Mouse (Mus musculus) heart, postnatal 14 days (tissue): ENCODE measurements around the gene Thap4. TPM values are rescaled to one million over a fixed set of nuclear protein-coding genes. Genes with fewer than 3 reads are reported as not detected.

Experiments used
- DNase-seq, 2 experiments: peaks; one replicate each; pipeline ENCODE4 v3.0.0; 2021 to 2022
- intact Hi-C: fragments of 180-260 bp; cut with DNase I; formaldehyde crosslinking; loops from one replicate; pipeline ENCODE4 v1.15.1; 2025
- total RNA-seq, 2 experiments: library from RNA; stranded (reverse); gene quantifications; 2 replicates each; pipeline ENCODE4 v1.2.3; 2021

The Thap4 gene
- total RNA-seq, 2 experiments from 2014 or later = 60.5 to 73.5 TPM

- DNase-seq = no peak
- intact Hi-C loops = loop anchor here (5.0 kb wide), 1 partner anchor 51 kb away; the partner anchor contains the start of genes Dtymk and Ing5
These were observed 3.4 kb downstream of the Thap4 start, which contains the start of gene Atg4b for GRCm38 (mm10) chr1:93751290-93751689. Atg4b (plus strand) TSS chr1:93751500.

- DNase-seq = no peak
- intact Hi-C loops = no loop called here
These were observed 6.1 kb downstream of the Thap4 start for GRCm38 (mm10) chr1:93748539-93748938.

- intact Hi-C loops = no loop called here
- DNase-seq = no peak
These were observed 8.5 kb downstream of the Thap4 start for GRCm38 (mm10) chr1:93746179-93746578.

GRCm38 (mm10) chr1:93742910-93743309, 11.8 kb downstream of the Thap4 start:
- no peak for DNase-seq
- intact Hi-C loops = no loop called here

DNA sequence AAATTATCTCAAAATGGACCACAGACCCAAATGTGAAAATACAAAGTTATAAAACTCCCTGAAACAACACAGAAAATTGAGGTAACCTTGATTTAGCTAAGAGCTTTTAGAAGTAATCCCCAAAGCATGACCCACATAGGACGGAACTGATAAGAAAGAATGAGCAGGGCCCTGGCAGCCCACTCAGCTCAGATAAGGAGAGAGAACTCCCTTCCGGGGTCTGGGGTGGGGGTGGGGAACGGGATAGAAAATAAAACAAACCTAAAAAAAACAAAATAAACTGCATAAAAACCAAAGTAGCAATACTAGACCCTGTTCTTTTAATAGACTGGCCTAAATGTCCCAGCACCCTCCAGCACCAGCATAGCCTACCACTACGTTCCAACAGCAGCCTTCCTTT, 12.7 kb downstream of the Thap4 start:
- DNase-seq = no peak
- intact Hi-C loops = no loop called here

DNA sequence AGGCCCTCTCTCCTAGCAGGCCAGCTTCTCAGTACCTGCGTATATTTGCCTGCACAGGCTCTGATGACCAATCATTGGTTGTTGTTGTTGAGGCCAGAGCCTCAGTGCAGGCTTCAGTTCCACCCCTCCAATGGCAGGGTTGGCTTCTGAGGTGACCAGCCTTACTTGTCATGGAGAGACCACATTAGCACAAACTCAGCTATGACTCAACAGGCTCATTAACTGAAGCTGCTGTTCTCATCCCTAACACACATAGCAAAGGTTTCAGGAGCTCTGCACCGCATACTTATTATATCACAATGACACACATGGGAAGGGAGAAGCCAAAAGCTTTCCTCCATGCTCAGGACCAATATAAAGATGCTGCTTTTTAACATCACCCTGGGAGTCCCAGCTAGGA, 14.0 kb downstream of the Thap4 start:
- intact Hi-C loops = no loop called here
- no peak for DNase-seq

GRCm38 (mm10) chr1:93737711-93738110, 17.0 kb downstream of the Thap4 start:
- intact Hi-C loops = no loop called here
- DNase-seq = no peak

- intact Hi-C loops = no loop called here
- DNase-seq = no peak
These were observed 18.8 kb downstream of the Thap4 start for GRCm38 (mm10) chr1:93735859-93736258.

DNA sequence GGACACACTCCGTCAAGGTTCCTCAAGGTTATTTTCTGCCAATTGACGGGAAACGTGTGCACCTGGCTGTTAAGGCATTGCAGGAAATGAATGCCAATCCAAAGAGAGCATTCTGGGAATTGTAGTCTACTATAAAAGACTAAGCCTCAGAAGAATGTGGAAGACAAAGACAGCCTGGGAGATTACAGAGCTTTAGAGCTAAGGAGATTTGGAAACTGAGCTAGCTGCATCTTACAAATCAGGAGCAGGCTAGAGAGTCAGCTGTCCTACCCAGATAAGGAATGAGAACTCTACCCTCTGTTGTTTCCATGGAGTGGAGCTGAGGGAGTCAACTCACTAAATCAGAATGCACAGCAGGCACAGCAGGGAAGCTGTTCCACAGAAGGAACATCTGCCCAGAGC, 22.8 kb downstream of the Thap4 start:
- intact Hi-C loops = no loop called here

GRCm38 (mm10) chr1:93731103-93731502, 23.6 kb downstream of the Thap4 start:
- DNase-seq = no peak
- intact Hi-C loops = no loop called here

More for the DNA sequence above, 22.8 kb downstream of the Thap4 start:
- DNase-seq = no peak

DNA sequence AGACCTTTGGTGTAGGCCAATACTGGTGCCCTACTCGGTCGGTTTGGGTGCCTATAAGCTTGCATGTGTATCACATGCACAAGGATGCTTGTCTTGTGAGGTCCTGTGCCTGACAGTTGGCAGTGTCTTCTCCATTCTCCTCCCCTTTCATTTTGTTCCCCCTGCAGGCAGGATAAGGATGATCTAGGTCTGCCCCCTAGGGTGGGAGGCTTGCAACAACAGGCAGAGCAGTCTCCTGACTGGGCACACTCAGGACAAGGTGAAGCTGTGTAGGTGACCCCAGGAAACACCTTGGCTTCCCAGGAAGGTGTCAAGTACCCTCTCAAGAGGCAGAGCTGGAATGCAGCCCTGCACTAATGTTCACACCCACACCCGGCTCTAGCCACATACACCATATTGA, 27.7 kb downstream of the Thap4 start:
- intact Hi-C loops = loop anchor here (1.0 to 5.0 kb wide), 2 partner anchors 59 to 215 kb away; partner anchors contain the start of gene Farp2
- peak; percentile 66 to 81 for DNase-seq

GRCm38 (mm10) chr1:93726116-93726515, 28.5 kb downstream of the Thap4 start:
- DNase-seq = no peak
- intact Hi-C loops = loop anchor here (1.0 to 5.0 kb wide), 2 partner anchors 58 to 214 kb away; partner anchors contain the start of gene Farp2

GRCm38 (mm10) chr1:93725665-93726064, 29.0 kb downstream of the Thap4 start:
- DNase-seq = no peak
- intact Hi-C loops = loop anchor here (1.0 to 5.0 kb wide), 2 partner anchors 57 to 213 kb away; partner anchors contain the start of gene Farp2

- intact Hi-C loops = loop anchor here (5.0 kb wide), 1 partner anchor 212 kb away; the partner anchor contains the start of gene Farp2
- no peak for DNase-seq
These were observed 30.0 kb downstream of the Thap4 start for GRCm38 (mm10) chr1:93724623-93725022.

DNA sequence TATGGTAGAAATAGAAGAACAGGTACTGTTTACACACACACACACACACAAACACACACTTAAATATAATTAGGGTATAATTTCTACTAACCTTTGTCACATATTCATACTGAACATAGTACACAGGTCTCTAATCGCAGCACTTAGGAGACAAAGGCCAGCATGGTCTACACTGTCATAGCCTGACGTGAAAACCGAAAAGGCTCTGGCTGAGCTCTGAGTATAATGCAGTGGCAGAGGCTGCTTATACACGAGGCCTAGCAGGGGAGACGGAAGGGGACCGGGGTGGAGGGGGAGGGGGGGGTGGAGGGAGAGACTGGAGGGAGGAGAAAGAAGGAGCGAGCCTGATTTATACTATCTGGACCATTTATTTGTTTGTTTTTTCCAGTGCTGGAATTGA, 33.1 kb downstream of the Thap4 start:
- intact Hi-C loops = no loop called here
- no peak for DNase-seq

DNA sequence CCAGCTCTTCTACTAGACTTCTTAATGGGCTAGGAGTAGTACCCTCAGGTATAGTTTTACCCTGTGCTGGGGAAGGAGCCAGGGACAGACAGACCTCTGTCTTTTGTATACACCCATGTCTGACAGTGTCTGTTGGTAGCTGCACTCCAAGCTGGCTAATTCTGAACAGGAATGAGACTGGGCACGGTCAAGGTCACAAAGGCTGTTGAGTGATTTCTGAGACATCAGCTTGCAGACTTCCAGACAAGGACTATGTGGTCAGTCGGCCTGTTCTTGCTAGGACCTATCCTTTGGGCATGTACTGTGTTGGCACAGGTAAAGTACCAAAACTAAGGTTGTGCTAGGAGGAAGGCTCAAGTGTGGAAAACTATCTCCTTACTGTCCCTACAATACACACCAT, 38.5 kb downstream of the Thap4 start:
- intact Hi-C loops = no loop called here

GRCm38 (mm10) chr1:93705389-93705788, 49.3 kb downstream of the Thap4 start:
- DNase-seq = no peak
- intact Hi-C loops = no loop called here

More for the DNA sequence above, 38.5 kb downstream of the Thap4 start:
- DNase-seq = no peak

- DNase-seq = no peak
- intact Hi-C loops = no loop called here
These were observed 50.3 kb downstream of the Thap4 start for GRCm38 (mm10) chr1:93704341-93704740.

DNA sequence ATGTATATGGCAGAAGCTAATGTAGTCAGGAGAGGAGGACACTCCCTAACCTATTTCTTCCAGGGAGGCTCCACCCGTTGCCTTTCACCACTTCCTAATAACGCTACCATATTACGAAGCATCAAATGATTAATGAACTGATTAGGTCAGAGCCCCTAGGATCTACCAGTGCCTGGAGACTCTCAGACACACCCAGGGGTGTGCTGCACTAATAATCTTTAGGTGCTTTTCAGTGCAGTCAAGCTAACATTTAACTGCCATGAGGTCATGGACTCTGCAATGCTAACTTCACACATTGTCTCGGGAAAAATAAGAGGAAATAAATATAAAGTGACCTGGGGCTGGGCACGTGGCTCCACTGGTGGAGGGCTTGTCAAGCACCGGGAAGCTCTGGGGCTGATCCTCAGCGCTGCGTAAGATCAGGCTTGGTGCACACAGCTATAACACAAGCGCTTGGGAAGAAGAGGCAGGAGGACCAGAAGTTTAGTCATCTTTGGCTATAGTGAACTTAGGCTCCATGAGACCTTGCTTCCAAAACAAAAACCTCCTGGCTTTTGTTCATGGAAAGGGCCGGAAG, 51.1 kb downstream of the Thap4 start:
- intact Hi-C loops = no loop called here
- DNase-seq = no peak

DNA sequence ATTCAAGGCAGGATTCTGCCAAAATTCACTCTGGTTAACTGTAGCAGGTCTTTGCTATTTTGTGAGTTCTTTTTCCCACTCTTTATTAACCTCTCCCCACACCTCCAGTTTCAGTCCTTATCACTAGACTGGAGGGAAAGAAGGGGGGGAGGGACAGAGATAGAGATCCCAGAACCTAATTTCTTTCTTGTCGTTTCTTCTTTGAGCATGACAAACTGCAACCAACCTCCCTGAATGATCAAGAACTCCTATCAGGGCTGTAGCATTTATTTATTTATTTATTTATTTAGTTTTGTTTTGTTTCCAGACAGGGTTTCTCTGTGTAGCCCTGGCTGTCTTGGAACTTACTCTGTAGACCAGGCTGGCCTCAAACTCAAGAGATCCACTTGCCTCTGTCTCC, 52.6 kb downstream of the Thap4 start:
- intact Hi-C loops = no loop called here
- no peak for DNase-seq

DNA sequence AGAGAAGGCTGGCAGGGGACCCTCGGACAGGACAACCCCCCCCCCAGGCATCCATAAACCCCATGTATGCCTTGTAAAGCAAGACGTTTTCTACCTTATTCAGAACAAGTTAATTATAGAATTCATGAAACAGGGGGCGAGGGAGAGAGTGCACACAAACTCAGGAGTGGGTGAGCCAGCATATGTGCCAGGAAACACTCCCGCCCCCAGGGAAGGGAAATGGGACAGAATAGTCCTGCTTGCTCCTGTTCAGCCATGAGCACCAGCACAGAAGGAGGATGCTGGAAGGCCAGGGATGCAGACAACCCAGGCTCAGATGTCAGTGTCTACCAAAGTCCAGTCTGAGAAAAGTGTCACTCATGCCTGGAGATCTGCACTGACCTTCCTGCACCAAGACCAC, 55.5 kb downstream of the Thap4 start:
- no peak for DNase-seq
- intact Hi-C loops = no loop called here

GRCm38 (mm10) chr1:93697317-93697716, 57.3 kb downstream of the Thap4 start:
- intact Hi-C loops = no loop called here

More at GRCm38 (mm10) chr1:93697317-93697716, 57.3 kb downstream of the Thap4 start:
- DNase-seq = no peak
